Mouse (Mus musculus) hindbrain, embryonic 12.5 days (tissue): ENCODE data around the gene Gm28539. TPM values are rescaled to one million over a fixed set of nuclear protein-coding genes. Genes with fewer than 3 reads are reported as not detected.

Experiments used
- ATAC-seq: fragments of 200-750 bp; cut with Nextera tagmentation; 2 replicates; pipeline ENCODE4 v1.8.0; 2017; ENCODE audit warnings: moderate TSS enrichment; ENCODE audit not compliant: low FRiP score
- H3K27ac ChIP-seq: fragments of 300-500 bp; sonication (generic); 2 replicates; pipeline ENCODE4 v1.5.1; 2016; ENCODE audit warnings: mild to moderate bottlenecking
- H3K27me3 ChIP-seq: fragments of 300-500 bp; sonication (generic); 2 replicates; pipeline ENCODE4 v1.6.1; 2016; ENCODE audit warnings: mild to moderate bottlenecking
- H3K36me3 ChIP-seq: fragments of 300-500 bp; sonication (generic); 2 replicates; pipeline ENCODE4 v1.6.1; 2016; ENCODE audit warnings: mild to moderate bottlenecking
- H3K4me1 ChIP-seq: fragments of 300-500 bp; sonication (generic); 2 replicates; pipeline ENCODE4 v1.6.1; 2016
- H3K4me2 ChIP-seq: fragments of 300-500 bp; sonication (generic); replicated peaks from 2 replicates; pipeline ENCODE4 v1.6.1; 2016; ENCODE audit warnings: mild to moderate bottlenecking
- H3K4me3 ChIP-seq: fragments of 300-500 bp; sonication (generic); 2 replicates; pipeline ENCODE4 v1.5.1; 2016; ENCODE audit warnings: mild to moderate bottlenecking
- H3K9ac ChIP-seq: fragments of 300-500 bp; sonication (generic); 2 replicates; pipeline ENCODE4 v1.6.1; 2016; ENCODE audit warnings: mild to moderate bottlenecking, moderate library complexity
- H3K9me3 ChIP-seq: fragments of 300-500 bp; sonication (generic); replicated peaks from 2 replicates; pipeline ENCODE4 v1.6.1; 2016; ENCODE audit warnings: mild to moderate bottlenecking
- WGBS: fragments of 180-500 bp; shearing (Covaris S2); methylation state at CpG from one replicate; pipeline ENCODE4 v1.1.7; 2016; 5-methylcytosine and 5-hydroxymethylcytosine counted together
- polyA plus RNA-seq: library from polyadenylated mRNA; unstranded; fragments of >200 nt; fragmentation: Nextera tagmentation; extraction: Ambion mirVana; gene quantifications from 2 replicates; pipeline ENCODE4 v1.2.1, GENCODE M21; 2016

Gm28539 gene
- not detected in 2 replicates for polyA plus RNA-seq

DNA sequence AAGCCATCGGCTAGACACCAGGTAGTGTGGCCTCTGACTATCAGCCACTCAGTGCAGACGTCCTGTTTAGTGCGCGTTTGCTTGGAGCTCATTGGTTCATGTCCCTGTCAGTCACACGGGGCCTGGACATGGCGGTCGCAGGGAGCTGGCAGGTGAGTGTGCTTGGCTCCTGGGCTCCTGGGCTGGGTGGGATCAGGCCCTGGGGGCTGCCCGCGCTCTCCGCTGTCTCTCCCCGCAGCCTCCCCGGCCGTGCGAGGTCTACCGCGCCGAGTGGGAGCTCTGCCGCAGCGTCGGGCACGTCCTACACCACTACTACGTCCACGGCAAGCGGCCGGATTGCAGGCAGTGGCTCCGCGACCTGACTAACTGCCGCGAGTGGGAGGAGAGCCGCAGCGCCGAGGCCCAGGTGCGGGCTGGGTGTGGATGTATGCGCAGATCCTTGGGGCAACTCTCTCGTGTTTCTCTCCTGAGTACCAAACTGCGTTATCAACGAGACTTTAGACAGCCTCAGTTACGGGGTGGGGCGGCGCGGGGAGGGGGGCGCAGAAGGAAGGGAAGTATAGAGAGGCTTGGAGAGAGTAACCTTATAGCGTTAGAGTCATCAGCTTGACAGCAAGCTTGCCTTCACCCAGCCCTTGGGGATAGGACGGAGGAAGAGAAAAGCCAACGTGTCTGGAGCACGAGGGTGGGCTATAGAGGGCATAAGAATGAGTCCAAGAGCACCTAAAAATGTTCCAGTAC lies at the start of gene Gm28539, which contains the start of gene 2510002D24Rik:
Gene Gm28539 (plus strand): TSS at position 117 of the 741 bp plus-strand sequence.
Gene 2510002D24Rik (plus strand): TSS at position 111 of the 741 bp plus-strand sequence.
- Histone ChIP-seq H3K36me3 (peaks cover 34% of the 10 kb centered on the region), H3K9ac (peak within 1 kb of the TSS; percentile 82), H3K4me3 (peak within 1 kb of the TSS; percentile 85), H3K9me3 (no peaks in the 10 kb centered on the region), H3K27ac (peak within 1 kb of the TSS; percentile 60; the same call in 1 of the 2 replicates), H3K27me3 (no peaks in the 10 kb centered on the region), H3K4me1 (no peaks in the 10 kb centered on the region), H3K4me2 (peak within 1 kb of the TSS; percentile 62)
- peak; percentile 98 for ATAC-seq
- WGBS, result under 1% methylated on average over 46 of the region's 46 CpGs

DNA sequence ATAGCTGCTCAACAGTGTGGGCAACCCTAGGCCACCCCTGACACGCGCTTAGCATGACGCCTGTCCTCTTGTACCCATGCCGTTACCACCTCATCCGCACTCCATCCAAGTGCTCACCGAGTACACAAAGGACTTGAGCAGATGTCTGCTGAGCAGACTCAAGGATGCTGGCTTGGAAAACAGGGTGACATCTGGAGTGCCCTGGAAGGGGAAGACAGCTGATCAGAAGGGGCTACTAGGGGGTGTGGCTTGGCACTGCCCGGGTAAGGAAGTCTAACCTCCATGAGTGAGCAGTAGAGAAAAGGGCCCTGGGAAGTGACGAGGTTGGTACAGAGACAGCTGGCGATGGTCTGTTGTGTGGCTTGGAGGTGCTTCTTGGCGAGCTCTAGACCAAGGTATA lies 49.7 kb upstream of the Gm28539 start:
- Histone ChIP-seq H3K4me1 (no peaks in the 10 kb centered on the region), H3K9me3 (no peaks in the 10 kb centered on the region), H3K36me3 (peaks cover 62% of the 10 kb centered on the region), H3K4me2 (no peak overlapping the region), H3K27me3 (no peaks in the 10 kb centered on the region), H3K9ac (no peak overlapping the region), H3K4me3 (no peak overlapping the region), H3K27ac (no peak overlapping the region)
- ATAC-seq, result no peak
- 93% methylated on average over 10 of the region's 10 CpGs for WGBS

DNA sequence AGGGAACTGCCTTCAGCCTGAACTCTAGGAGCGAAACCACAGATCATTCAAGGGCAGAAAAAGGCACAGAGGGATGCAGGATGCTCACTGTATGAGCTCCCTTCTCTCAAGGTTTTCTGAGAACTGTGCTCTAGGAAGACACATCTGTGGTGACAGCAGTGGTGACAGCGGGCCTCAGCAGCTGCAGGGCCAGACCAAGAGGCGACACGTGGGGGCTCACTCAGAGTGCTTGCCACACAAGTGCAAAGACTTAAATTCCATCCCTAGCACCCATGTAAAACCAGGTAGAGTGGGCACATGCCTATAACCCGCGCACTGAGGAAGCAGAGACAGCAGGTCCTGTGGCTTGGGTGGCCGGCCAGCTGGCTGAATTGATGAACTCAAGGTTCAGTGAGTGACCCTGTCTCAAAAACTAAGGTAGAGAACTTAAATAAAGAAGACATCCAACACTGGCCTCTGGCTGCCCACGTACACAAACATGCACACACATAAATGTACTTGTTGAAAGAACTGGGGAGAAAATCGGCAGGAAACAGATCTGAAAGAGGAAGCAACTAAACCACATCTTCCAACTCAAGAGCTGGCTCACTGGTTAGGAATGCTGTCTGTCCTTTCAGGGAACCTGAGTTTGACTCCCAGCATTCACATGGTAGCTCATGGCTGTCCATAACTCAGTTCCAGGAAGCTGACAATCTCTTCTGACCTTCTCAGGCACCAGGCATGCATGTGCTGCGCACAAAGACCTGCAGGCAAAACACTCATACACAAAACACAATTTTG lies 47.6 kb upstream of the Gm28539 start:
- H3K9ac ChIP-seq, result no peak overlapping the region
- no peak overlapping the region for H3K4me3 ChIP-seq
- no peak overlapping the region for H3K4me2 ChIP-seq
- 91% methylated on average over 10 of the region's 10 CpGs for WGBS
- no peak overlapping the region for H3K27ac ChIP-seq
- H3K4me1 ChIP-seq, result no peaks in the 10 kb centered on the region
- H3K36me3 ChIP-seq, result peaks cover 64% of the 10 kb centered on the region
- no peaks in the 10 kb centered on the region for H3K27me3 ChIP-seq
- ATAC-seq, result no peak
- H3K9me3 ChIP-seq, result no peaks in the 10 kb centered on the region

DNA sequence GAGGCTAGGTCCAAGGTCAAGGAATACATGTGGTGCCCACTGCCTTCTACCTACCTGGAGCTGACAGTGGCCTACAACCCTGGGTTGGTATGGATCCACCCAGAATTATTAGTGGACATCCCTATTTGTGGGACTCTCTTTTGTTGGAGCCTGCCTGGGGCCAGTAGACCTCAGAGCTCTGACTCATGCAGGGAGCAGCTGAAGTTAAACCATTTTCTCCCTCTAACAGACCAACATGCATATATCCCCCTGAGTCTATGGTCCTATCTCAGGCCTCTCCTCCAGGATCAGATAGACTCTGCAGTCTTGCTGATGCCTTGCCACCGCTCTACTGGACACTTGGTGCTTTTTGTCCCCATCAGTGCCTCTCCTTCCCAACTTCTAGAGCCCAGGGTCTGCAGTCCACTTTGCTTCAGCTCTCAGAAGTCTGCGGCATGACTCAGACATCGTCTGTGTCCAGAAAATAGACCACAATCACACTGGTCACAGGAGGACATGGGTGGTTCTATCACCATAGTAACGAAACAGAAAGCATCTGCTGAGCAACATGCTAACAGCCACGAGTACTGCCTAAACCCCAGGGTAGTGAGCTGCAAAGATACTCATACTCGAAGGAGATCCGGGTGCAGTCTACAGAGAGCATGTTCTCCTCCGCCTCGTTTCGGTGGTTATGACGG lies 41.0 kb upstream of the Gm28539 start:
- Histone ChIP-seq H3K4me1 (no peaks in the 10 kb centered on the region), H3K9ac (no peak overlapping the region), H3K27me3 (no peaks in the 10 kb centered on the region), H3K9me3 (no peaks in the 10 kb centered on the region), H3K36me3 (peaks cover 48% of the 10 kb centered on the region), H3K4me3 (no peak overlapping the region), H3K27ac (no peak overlapping the region), H3K4me2 (no peak overlapping the region)
- ATAC-seq, result no peak
- 87% methylated on average over 11 of the region's 11 CpGs for WGBS

DNA sequence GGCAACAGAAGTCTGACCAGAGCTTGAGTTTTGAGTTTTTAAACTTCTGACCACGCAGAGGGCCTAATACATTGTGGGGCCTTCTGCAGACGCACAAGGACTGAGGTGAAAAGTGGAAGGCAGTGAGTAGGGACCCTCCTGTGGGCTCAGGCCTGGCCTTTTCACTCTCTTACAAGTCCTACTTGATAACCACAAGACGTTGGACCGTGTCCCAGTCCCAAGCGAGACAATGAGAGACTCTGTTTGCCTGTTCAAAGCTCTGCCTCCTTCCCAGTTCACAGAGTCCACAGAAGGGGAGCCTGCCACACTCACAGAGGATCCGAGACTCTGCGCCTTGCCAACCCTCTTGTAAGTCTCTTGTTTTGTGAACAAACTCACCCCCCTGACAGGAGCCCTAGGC lies 39.7 kb upstream of the Gm28539 start:
- no peaks in the 10 kb centered on the region for H3K27me3 ChIP-seq
- no peaks in the 10 kb centered on the region for H3K4me1 ChIP-seq
- ATAC-seq, result no peak
- H3K9me3 ChIP-seq, result no peaks in the 10 kb centered on the region
- peaks cover 45% of the 10 kb centered on the region for H3K36me3 ChIP-seq
- no peak overlapping the region for H3K4me2 ChIP-seq
- no peak overlapping the region for H3K9ac ChIP-seq
- H3K27ac ChIP-seq, result no peak overlapping the region
- no peak overlapping the region for H3K4me3 ChIP-seq
- WGBS, result 85% methylated on average over 7 of the region's 7 CpGs

DNA sequence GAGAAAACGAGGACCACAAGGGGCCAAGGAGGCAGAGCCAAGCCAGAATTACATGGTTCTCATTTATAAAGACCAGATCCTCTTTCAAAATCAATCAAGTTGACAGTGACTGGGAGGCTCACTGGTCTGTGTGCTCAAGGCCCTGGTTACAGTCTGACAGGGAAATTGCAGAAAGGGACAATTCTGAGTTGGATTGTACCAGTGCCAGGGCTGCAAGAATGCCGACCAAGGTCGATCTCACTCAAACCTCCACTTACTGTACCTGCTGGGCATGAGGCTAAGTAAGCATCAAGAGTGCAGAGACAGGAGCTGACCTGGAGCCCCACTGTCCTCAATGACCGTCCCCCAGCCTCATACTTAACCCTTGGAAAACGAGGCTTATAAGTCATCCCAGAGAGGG lies 38.2 kb upstream of the Gm28539 start:
- Histone ChIP-seq H3K36me3 (peaks cover 41% of the 10 kb centered on the region), H3K27me3 (no peaks in the 10 kb centered on the region), H3K27ac (no peak overlapping the region), H3K4me1 (no peaks in the 10 kb centered on the region), H3K9me3 (no peaks in the 10 kb centered on the region), H3K9ac (no peak overlapping the region), H3K4me3 (no peak overlapping the region), H3K4me2 (no peak overlapping the region)
- ATAC-seq, result no peak
- WGBS, result 87% methylated on average over 5 of the region's 5 CpGs

DNA sequence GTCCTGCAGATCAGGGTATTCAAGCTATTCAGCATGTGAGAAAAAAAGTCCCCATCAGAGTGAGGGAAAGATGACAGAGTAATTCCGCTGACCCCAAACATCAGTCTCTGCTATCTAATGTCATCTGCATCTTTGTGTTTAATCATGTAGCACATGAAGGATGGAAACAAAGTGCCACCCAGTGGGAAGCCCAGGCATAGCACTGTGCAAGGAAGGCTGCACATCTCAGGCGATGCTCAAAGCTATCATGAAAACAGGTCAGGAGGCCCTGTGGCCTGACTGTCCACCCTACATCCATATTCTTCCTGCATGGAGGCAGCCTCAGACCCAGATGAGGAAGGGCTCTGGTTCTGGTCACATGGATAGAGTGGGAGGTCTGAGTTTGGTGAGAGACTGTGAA lies 37.5 kb upstream of the Gm28539 start:
- WGBS, result 69% methylated on average over 2 of the region's 2 CpGs
- Histone ChIP-seq H3K4me1 (no peaks in the 10 kb centered on the region), H3K9me3 (no peaks in the 10 kb centered on the region), H3K4me2 (no peak overlapping the region), H3K27me3 (no peaks in the 10 kb centered on the region), H3K4me3 (no peak overlapping the region), H3K36me3 (peaks cover 36% of the 10 kb centered on the region), H3K27ac (no peak overlapping the region), H3K9ac (no peak overlapping the region)
- ATAC-seq, result no peak

DNA sequence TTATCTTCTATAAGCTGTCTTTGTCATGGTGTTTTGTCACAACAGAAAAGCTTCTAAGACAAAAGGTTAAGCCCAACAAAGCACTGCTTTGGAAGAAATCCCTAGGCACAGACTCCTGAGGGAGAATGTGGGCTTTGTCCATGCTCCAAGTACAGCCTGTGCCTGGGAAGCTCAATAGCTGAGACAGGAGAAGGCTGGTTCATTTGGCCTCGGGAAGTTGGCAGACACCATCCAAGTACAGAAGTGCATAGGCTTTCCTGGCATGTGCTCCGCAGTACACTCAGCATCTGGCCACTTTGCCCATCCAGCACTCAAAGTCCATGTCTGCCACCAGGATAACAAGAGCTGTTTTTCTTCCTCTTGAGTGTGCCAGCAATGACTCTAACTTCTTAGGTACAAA lies 30.6 kb upstream of the Gm28539 start:
- no peaks in the 10 kb centered on the region for H3K9me3 ChIP-seq
- H3K36me3 ChIP-seq, result peaks cover 32% of the 10 kb centered on the region
- H3K27me3 ChIP-seq, result no peaks in the 10 kb centered on the region
- no peak overlapping the region for H3K27ac ChIP-seq
- no peak for ATAC-seq
- no peak overlapping the region for H3K4me3 ChIP-seq
- H3K4me1 ChIP-seq, result peaks cover under 1% of the 10 kb centered on the region
- no peak overlapping the region for H3K9ac ChIP-seq
- 90% methylated on average over 2 of the region's 2 CpGs for WGBS
- no peak overlapping the region for H3K4me2 ChIP-seq

DNA sequence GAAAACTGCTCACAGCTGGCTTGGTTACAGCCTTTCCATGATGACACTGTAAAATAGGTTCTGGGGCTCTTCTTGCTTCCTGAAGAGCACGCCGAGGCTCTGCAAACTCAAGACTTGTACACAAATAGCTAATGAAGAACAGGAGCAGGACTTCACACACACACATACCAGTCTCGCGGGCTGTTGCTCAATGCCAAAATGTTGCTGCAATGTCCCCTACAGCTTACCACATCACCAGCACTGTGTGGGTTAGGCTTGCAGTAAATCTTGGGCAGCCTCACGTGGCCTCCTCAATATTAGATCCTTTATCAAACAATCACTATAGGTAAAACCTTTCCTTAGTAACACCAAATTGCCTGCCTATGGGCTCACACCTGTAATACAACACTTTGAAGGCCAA lies 27.4 kb upstream of the Gm28539 start:
- Histone ChIP-seq H3K27me3 (no peaks in the 10 kb centered on the region), H3K9ac (no peak overlapping the region), H3K36me3 (peaks cover 25% of the 10 kb centered on the region), H3K27ac (no peak overlapping the region), H3K4me2 (no peak overlapping the region), H3K4me3 (no peak overlapping the region), H3K9me3 (no peaks in the 10 kb centered on the region), H3K4me1 (peaks cover 18% of the 10 kb centered on the region)
- no peak for ATAC-seq
- WGBS, result 94% methylated on average over 5 of the region's 5 CpGs

DNA sequence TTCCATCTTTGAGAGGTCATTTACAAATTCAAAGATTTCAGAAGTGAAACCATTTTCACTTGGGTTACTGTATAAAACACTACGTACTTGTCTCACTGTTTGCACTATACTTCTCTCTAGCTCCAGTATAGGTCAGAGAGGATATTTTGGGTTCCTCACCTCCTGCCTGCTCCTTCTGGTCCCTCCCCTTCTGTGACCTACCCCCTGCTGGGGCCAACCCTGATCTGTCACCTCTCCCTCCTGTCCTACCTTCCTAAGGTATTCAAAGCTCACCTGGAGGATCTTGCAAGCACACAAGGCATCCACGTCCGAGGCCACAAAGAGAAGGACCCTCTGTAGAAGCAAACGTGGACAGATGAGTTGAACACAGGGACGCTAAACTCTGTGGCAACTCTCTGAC lies 25.4 kb upstream of the Gm28539 start:
- Histone ChIP-seq H3K9me3 (no peaks in the 10 kb centered on the region), H3K9ac (peak overlapping the region; percentile 46), H3K27me3 (no peaks in the 10 kb centered on the region), H3K27ac (no peak overlapping the region), H3K36me3 (peaks cover 28% of the 10 kb centered on the region), H3K4me2 (peak overlapping the region; percentile 82), H3K4me1 (peaks cover 18% of the 10 kb centered on the region), H3K4me3 (peak overlapping the region; percentile 84)
- ATAC-seq, result 0 out of 2 replicates have a peak, but pooled peaks have one; percentile 10
- WGBS, result 7% methylated on average over 5 of the region's 5 CpGs

DNA sequence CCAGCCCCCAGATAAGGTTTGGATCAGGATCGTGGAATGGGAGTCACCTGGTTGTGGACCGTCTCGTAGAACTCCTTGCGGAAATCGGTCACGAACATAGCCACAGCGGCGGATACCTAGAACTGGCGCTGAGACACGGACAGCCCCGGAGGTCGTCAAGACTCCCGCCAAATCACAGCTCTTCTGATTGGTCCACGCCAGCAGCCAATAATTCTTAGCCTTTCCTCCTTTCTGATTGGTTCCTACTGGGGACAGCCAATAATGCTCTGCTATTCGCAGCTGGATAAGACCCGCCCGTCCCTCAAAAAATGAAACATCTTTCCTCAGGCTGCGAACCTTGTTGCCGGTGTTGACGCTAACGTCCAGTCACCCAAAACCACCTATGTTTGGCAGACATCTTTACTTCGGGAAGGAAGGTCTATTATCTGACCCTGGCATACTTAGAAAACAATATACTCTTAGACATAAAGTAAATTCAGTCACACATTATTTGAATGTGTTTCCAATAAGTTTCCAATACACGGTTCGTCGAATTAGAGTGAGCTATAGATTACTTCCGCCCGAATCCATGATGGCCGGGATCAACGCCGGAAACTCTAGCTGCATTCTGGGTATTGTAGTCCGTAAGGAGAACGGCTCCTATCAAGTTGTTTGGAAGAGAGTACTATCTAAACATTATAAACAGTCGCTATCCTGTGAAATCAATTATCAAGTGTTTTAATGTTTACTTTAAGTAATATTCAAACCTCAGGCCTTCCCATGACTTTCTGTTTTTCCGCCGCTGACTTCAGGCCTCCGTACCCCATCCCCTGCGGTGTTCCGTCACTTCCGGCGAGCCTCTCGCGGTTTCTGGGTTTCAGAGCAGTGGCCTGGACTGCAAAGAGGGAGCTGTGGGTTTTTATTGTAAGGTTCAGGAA lies 24.7 kb upstream of the Gm28539 start, which contains the start of the genes Ufd1 and Cdc45:
Gene Ufd1 (plus strand): TSS at position 312 of the 917 bp plus-strand sequence.
Gene Cdc45 (minus strand): TSS at position 520 of the 917 bp plus-strand sequence.
- ATAC-seq, result peak; percentile 96
- H3K9me3 ChIP-seq, result no peaks in the 10 kb centered on the region
- peak within 1 kb of the TSS; percentile 66 for H3K27ac ChIP-seq
- peaks cover 30% of the 10 kb centered on the region for H3K36me3 ChIP-seq
- no peaks in the 10 kb centered on the region for H3K27me3 ChIP-seq
- H3K4me3 ChIP-seq, result peak within 1 kb of the TSS; percentile 84
- under 1% methylated on average over 42 of the region's 42 CpGs for WGBS
- peak within 1 kb of the TSS; percentile 87 for H3K9ac ChIP-seq
- peaks cover 18% of the 10 kb centered on the region for H3K4me1 ChIP-seq
- peak within 1 kb of the TSS; percentile 82 for H3K4me2 ChIP-seq
